Mouse (Mus musculus): Measurements from ENCODE around the gene Cdk14.

Gene Cdk14

GRCm38 (mm10) chr5:5185987-5186742 is 233.9 kb downstream of the Cdk14 start:
- DNase-seq (ENCODE audit: low spot score), result no peak

- DNase-seq (ENCODE audit: low spot score), result no peak
Observed at GRCm38 (mm10) chr5:5185521-5185920, 234.6 kb downstream of the Cdk14 start.

- DNase-seq (ENCODE audit: low spot score), result no peak
Observed at GRCm38 (mm10) chr5:5180711-5181110, 239.4 kb downstream of the Cdk14 start.

DNA sequence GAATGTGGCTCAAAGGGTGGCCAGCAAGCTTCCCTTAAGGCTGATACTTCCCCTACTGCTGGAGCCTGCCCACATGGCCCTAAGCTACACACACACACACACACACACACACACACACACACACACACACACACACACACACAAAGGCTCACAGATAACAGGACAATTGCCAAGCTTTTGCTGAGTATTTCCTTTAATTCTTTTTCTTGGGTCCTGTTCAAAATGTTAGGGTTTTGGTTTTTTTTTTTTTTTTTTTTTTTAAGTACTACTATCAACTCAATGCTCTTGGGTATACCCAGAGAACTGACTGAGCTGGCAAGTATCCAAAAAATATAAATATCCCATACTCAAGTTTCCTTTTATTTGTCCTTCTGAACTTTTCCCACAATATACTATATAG is 239.8 kb downstream of the Cdk14 start:
- DNase-seq (ENCODE audit: low spot score), result no peak

DNA sequence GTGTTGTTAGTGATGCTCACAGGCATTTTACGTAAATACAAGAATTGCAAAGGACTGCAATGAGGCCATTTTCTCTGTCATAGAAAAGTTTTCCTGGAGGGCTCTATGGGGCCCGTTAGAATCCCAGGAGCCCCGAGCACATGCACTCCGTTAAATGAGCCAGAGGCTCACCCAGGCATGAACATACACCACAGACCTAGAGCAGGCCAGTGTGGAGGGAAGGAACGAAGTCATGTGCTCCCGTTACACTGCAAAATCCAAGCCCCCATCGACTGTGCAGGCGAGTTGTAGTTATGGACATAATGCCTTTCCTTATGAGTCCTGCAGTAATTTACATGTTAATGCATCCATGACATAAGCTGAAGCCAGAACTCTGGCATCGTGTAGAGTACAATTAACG is 244.1 kb downstream of the Cdk14 start:
- DNase-seq (ENCODE audit: low spot score), result no peak

DNA sequence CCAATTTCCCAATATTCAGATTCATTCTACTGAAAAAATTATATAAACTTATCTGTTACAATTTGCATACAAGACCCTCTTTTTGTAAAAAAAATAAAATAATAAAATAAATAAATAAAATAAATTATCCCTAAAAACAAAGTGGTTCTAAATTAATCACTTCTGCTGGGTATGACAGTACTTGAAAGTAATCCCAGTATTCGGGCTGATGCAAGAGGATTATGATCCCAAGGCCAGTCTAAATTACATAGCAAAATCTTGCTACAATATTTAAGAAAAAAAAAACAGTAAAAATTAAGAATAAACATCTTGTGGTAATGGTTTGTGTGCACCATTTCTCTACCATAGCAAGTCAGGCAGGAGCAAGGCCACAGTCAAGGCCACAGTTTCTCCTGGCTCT is 244.5 kb downstream of the Cdk14 start:
- DNase-seq (ENCODE audit: low spot score), result no peak

GRCm38 (mm10) chr5:5175090-5175489 is 245.0 kb downstream of the Cdk14 start:
- DNase-seq (ENCODE audit: low spot score), result no peak

DNA sequence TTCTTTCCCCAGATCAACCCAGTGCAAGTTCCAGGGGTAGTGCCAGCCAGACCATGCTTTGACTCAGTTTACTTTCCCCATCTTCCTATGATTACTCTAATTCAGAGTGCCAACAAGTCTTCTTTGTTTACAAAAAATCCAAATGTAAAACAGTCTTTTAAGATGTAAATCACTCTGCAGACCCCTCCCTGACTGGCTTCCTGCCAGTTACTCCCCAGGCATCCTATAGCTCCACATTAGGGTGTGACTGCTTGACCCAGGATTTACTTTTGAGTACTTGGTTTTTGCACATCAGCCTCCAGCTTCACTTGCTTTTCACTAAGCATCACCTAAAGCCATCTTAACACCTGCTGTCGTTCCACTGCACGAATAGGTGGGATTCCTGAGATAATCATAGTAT is 254.0 kb downstream of the Cdk14 start:
- DNase-seq (ENCODE audit: low spot score), result no peak

- DNase-seq (ENCODE audit: low spot score), result no peak
Observed at GRCm38 (mm10) chr5:5164326-5164725, 255.8 kb downstream of the Cdk14 start.

DNA sequence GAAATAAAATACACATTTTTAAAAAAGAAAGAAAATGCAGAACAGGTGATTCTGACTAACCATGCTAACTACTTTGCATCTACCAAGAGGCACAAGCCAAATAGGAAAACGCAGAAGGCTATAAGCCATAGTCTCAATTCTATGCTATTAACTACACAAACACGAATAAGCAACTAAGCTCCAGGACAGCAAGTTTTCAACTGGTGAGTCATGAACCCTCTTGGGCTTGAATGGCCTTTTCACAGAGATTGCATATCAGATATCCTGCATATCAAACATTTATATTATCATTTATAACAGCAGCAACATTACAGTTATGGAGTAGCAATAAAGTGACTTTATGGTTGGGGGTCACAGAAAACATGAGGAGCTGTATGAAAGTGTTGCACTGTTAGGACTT is 256.3 kb downstream of the Cdk14 start:
- DNase-seq (ENCODE audit: low spot score), result no peak

- no peak for DNase-seq (ENCODE audit: low spot score)
Observed at GRCm38 (mm10) chr5:5159521-5159920, 260.6 kb downstream of the Cdk14 start.

- no peak for DNase-seq (ENCODE audit: low spot score)
Observed at GRCm38 (mm10) chr5:5139855-5140254, 280.3 kb downstream of the Cdk14 start.

- no peak for DNase-seq (ENCODE audit: low spot score)
Observed at GRCm38 (mm10) chr5:5134905-5135511, 285.1 kb downstream of the Cdk14 start.

- no peak for DNase-seq (ENCODE audit: low spot score)
Observed at GRCm38 (mm10) chr5:5134143-5134904, 285.8 kb downstream of the Cdk14 start.

DNA sequence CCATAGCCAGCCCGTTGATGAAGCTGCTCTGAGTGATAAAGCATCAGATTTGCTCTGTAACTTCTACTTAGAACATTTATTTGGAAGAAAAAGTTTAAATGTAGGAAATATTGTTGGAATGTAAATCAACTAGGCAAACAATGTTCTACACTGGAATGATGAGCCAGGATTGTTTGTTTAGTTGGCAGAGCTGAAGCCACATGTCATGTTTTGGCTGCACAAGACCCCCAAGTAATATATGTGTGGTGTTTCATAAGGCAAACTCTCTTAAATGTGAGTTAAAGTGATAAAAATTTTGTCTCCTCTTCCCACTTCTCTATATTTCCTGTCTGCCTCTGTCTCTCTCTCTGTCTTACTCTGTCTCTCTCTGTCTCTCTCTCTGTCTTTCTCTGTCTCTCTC is 291.3 kb downstream of the Cdk14 start:
- DNase-seq (ENCODE audit: low spot score), result no peak

GRCm38 (mm10) chr5:5124645-5125044 is 295.5 kb downstream of the Cdk14 start:
- DNase-seq (ENCODE audit: low spot score), result no peak

DNA sequence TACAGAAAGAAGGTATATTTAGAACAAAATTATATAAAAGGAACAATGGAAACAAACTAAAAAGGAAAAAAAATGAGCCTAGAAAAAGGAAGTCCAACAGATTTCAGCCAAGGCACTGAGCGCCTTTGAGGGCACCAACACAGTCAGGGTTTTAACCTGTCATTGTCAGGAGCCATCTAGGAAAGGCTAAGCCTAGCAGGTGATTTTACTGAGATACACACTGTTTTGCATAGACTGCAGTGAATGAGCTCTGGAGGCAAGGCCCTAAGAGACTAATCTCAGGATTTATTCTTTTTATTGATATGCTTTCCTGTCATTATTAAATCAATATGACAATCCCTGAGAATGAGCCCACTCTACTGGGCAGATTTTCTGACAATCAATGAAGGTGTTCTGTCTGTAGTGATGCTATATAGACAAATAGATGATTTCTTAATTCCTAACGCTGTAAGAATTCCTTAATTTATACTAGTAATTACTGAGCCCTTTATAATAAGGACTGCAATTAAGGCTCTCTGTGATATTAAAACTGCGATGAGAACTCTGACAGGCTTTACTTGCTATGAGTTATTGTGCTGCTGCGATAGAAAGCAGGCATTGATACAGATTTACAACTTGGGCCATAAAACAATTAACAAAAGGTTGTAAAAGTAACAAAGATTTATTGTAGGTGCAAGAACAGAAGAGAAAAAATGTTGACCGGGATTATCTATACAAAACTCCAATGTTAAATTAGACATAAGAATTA is 303.2 kb downstream of the Cdk14 start:
- no peak for DNase-seq (ENCODE audit: low spot score)

- DNase-seq (ENCODE audit: low spot score), result no peak
Observed at GRCm38 (mm10) chr5:5115546-5115945, 304.6 kb downstream of the Cdk14 start.

GRCm38 (mm10) chr5:5109621-5110020 is 310.5 kb downstream of the Cdk14 start:
- DNase-seq (ENCODE audit: low spot score), result no peak

- DNase-seq (ENCODE audit: low spot score), result no peak
Observed at GRCm38 (mm10) chr5:5109017-5109416, 311.1 kb downstream of the Cdk14 start.

DNA sequence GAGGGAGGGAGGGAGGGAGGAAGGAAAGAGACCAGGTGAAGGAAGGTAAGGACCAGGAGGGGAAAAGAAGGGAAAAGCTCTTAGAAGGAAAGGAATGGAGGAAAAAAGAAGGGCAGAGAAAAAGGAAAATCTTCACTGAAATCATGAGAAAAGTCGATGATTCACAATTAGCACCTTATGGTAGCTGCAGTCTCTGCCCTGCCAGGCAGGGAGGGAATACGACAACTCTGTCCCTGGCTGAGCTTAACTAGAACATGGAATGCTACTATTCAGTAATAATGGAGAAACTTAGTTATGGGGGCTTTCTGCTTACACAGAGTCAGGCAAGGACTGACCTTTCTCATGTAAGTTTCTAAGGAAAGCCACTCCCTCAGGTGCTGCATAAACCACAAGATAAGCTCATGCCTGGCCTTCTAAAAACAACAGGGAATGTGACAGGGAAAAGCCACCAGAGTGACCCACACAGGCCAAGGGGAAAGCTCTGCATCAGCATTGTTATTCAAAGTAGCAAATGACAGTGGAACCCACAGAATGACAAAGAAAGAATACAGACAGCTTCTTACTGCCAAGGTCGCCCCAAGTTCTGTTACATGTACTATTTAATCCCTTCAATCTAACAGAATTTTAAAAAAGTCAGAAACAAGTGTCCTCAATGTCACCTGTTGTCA is 323.7 kb downstream of the Cdk14 start:
- no peak for DNase-seq (ENCODE audit: low spot score)

DNA sequence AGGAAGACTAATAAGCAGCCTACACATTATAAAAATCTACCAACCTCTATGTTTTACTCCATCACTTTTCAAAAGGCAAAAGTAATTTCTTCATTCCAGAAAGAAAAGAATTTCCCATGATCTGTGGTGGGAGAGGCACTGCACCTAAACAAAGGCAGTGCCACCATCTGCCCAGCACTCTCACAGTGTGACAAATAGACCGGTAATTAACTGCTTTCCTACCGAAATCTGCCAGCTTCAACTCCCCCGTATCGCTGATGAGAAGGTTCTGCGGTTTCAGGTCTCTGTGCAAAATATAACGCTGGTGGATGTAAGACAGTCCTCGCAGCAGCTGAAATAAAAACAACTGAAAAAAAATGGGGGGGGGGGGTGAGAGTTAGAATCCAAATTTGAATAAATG is 327.4 kb downstream of the Cdk14 start:
- no peak for DNase-seq (ENCODE audit: low spot score)
